Mouse (Mus musculus) myocyte (in vitro differentiated cells): ENCODE measurements around the gene Prkca.

Experiments
- CEBPB ChIP-seq: IDR thresholded peaks from 2 replicates; pipeline ENCODE4 v1.6.1; 2011; ENCODE audit warnings: mild to moderate bottlenecking, moderate library complexity; ENCODE audit not compliant: poor library complexity, insufficient read depth, severe bottlenecking
- E2F4 ChIP-seq: IDR thresholded peaks from one replicate; pipeline ENCODE4 v1.6.1; 2011; ENCODE audit warnings: mild to moderate bottlenecking, control low read depth, moderate library complexity; ENCODE audit not compliant: insufficient read depth
- MAX ChIP-seq: IDR thresholded peaks from one replicate; pipeline ENCODE4 v1.6.1; 2011; ENCODE audit warnings: low read depth, mild to moderate bottlenecking, control low read depth
- MYOD1 ChIP-seq, 3 experiments: IDR thresholded peaks; one replicate each; pipeline ENCODE4 v1.6.1; 2011; ENCODE audit warnings: control low read depth in 2 of 3, low read depth in 2 of 3, mild to moderate bottlenecking in 2 of 3, moderate library complexity in 1 of 3; ENCODE audit not compliant: insufficient read length in 2 of 3, control insufficient read depth in 1 of 3
- MYOG ChIP-seq, 3 experiments: IDR thresholded peaks; one replicate each; pipeline ENCODE4 v1.6.1; 2011; ENCODE audit warnings: control low read depth in 2 of 3, low read depth in 2 of 3, mild to moderate bottlenecking in 2 of 3; ENCODE audit not compliant: insufficient read length in 2 of 3, control insufficient read depth in 1 of 3, insufficient read depth in 1 of 3
- POLR2A ChIP-seq: IDR thresholded peaks from one replicate; pipeline ENCODE4 v1.6.1; 2011; ENCODE audit warnings: low read depth, mild to moderate bottlenecking, control low read depth, moderate library complexity; ENCODE audit not compliant: insufficient read length
- POLR2AphosphoS2 ChIP-seq: IDR thresholded peaks from one replicate; pipeline ENCODE4 v1.6.1; 2011; ENCODE audit warnings: low read depth, control low read depth; ENCODE audit not compliant: insufficient read length
- REST ChIP-seq: IDR thresholded peaks from one replicate; pipeline ENCODE4 v1.6.1; 2011; ENCODE audit warnings: mild to moderate bottlenecking, control low read depth, moderate library complexity; ENCODE audit not compliant: insufficient read depth, insufficient read length
- SRF ChIP-seq: IDR thresholded peaks from one replicate; pipeline ENCODE4 v1.6.1; 2011; ENCODE audit warnings: low read depth; ENCODE audit not compliant: control insufficient read depth, insufficient read length
- TCF12 ChIP-seq: IDR thresholded peaks from one replicate; pipeline ENCODE4 v1.6.1; 2011; ENCODE audit warnings: mild to moderate bottlenecking, control low read depth; ENCODE audit not compliant: poor library complexity, insufficient read depth, severe bottlenecking
- TCF3 ChIP-seq: IDR thresholded peaks from one replicate; pipeline ENCODE4 v1.6.1; 2011; ENCODE audit warnings: low read depth, control low read depth; ENCODE audit not compliant: insufficient read length
- USF1 ChIP-seq: IDR thresholded peaks from one replicate; pipeline ENCODE4 v1.6.1; 2011; ENCODE audit warnings: low read depth, mild to moderate bottlenecking, control low read depth, moderate library complexity

GRCm38 (mm10) chr11:107891377-107891776 lies 452.4 kb downstream of the Prkca start:
- TF ChIP-seq POLR2A (no peak), E2F4 (no peak), SRF (no peak), POLR2AphosphoS2 (no peak), MYOD1 (IDR thresholded peaks at IDR 0.05; ENCODE audit: control insufficient read depth in 1 of 3, insufficient read length in 2 of 3, low read depth in 2 of 3) (no peak), MAX (no peak), USF1 (no peak), TCF12 (no peak), CEBPB (no peak), MYOG (IDR thresholded peaks at IDR 0.05; ENCODE audit: control insufficient read depth in 1 of 3, insufficient read depth in 1 of 3, insufficient read length in 2 of 3, low read depth in 2 of 3) (no peak), TCF3 (no peak), REST (no peak)
